Mouse (Mus musculus) lung, postnatal 25 days (tissue): ENCODE measurements around the gene Zdhhc8.
"Not testable (repeated sequence)": the region's sequence is repeated elsewhere in the genome, so short reads cannot be mapped to it uniquely, and the experiment has no call there.

Experiments used
- DNase-seq: peaks from one replicate; pipeline ENCODE4 v3.0.0; 2022; ENCODE audit warnings: low spot score

Zdhhc8 gene

DNA sequence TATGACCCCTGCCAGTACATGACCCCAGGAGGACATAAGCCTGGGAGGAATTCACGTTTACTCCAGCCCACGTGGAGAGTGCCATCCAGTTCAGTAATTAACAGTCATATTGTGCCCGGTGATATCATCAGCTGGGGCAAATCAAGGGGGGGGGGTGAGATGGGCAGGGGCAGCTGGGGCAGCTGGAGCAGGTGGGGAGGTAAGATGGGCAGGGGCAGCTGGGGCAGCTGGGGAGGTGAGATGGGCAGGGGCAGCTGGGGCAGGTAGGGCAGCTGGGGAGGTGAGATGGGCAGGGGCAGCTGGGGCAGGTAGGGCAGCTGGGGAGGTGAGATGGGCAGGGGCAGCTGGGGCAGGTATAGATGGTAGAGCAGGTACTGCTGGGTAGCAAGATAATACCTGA lies 39.4 kb downstream of the Zdhhc8 start:
- DNase-seq = not testable (repeated sequence)

DNA sequence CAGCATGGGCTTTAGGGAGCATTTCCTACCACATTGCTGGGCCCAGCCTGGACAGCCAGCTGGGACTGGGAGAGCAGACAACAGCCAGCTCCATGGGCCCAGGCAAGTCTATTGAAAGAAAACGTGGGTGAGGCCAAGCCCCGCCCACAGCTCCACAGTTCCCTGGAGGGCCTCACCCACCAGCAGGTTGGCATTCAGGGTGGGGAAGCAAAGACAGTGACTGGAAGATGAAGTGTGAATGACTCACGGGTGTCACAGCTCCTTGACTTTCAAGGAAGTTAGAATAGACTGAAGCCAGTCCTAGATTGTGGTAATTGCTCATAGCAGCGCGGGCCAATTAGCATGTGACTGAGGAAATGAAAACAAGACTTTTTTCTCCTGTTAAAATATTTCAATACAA lies 39.9 kb downstream of the Zdhhc8 start:
- peak; percentile 12 for DNase-seq

GRCm38 (mm10) chr16:18194208-18194985 lies 40.5 kb downstream of the Zdhhc8 start:
- no peak for DNase-seq

- no peak for DNase-seq
Measured at GRCm38 (mm10) chr16:18191006-18191405, 43.9 kb downstream of the Zdhhc8 start.

DNA sequence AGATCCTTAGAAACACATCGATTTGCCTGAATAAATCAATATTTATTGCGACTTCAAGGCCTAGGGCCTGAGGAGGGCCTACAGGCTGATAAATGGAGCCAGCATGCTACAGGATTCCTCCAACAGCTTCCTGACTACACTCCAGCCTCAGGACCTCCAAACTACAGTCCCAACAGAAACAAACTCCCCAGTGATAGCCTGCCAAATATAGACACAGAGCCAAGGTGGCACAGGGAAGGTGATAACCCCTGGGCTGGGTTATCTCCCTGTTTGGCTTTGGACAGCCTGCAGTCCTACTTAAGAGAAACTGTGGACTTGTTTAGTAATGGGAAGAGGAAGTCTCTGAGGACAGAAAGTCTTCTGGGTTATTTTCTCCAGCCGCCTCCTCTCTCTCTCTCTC lies 47.7 kb downstream of the Zdhhc8 start:
- no peak for DNase-seq

DNA sequence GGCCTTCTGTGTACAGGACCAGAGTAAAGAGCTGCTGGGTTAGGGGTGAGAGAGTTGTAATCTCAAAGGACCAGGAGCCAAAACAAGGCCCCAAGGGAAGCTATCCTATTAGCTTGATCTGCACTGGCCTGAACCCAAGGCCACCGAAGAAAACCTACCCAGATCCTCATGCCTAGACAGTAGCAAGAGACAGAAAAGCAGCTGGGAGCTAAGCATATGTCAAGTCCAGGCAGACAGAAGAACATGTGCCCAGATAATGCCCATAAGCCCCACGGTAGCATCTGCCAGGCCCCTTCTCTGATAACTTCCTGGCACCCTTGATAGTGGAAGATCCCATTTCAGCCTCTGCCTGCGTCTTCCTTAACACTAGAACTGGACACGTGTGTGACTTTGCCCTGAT lies 48.1 kb downstream of the Zdhhc8 start:
- no peak for DNase-seq

DNA sequence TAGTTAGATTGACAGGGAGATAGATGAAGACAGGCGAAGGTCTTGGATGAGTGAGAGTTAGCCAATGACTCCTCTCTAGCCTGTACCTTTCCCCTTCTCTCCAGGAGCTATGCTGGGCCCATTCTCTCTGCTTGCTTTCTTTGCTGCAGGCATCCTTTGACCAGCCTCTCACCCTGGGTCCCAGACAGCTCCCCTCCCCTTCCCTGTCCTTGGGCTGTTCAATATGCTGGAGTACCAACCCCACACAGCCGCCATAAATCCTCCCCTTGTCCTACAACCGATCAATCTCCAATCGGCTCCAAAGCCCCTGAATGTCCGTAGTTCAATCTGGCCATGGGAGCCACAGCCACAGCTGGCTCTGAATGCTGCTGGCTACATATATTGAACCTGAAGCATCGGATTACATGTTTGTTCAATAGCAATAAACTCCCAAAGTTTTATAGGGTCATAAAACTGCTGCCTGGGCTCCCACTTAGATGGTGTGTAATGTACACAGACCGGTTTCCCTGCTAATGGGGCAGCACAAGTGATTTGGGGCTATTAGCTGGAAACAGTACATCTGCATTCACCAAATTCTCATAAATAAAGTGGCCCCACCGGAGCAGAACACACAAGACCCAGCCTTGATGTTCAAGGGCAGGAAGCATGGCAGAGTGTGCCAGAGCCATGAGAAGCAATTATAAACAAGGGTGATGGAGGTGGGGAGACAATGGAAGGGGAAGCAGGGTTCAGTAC lies 49.1 kb downstream of the Zdhhc8 start:
- no peak for DNase-seq

GRCm38 (mm10) chr16:18182766-18183165 lies 52.2 kb downstream of the Zdhhc8 start:
- DNase-seq = no peak

GRCm38 (mm10) chr16:18181398-18181797 lies 53.5 kb downstream of the Zdhhc8 start:
- DNase-seq = no peak

GRCm38 (mm10) chr16:18179591-18179990 lies 55.3 kb downstream of the Zdhhc8 start:
- no peak for DNase-seq

- no peak for DNase-seq
Measured at GRCm38 (mm10) chr16:18176758-18177157, 58.2 kb downstream of the Zdhhc8 start.

GRCm38 (mm10) chr16:18175817-18176541 lies 59.0 kb downstream of the Zdhhc8 start:
- no peak for DNase-seq

- no peak for DNase-seq
Measured at GRCm38 (mm10) chr16:18173788-18174187, 61.1 kb downstream of the Zdhhc8 start.

DNA sequence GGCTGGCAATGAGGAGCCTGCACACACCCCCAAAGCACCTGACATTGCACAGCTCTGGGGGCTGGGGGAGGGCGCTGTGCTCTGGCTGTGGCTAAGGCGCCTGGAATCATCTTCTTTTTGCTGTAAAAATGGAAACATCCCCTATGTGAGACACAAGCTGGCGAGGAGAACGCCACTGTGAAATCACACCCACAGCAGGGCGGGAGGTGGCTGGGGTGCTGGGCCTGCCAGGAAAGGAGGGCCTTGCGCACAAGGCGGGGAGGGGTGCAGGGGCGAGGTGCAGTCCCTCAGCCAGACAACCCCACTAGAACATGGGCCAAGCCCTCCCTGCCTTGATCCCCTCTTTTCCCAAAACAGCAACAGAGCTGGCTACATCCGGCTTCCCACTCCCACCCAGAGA lies 61.7 kb downstream of the Zdhhc8 start:
- no peak for DNase-seq

GRCm38 (mm10) chr16:18172266-18172855 lies 62.6 kb downstream of the Zdhhc8 start:
- DNase-seq = peak; percentile 61
